Mouse (Mus musculus) megakaryocyte, adult 5-6 weeks (primary cell): Measurements from ENCODE around the gene Hist1h4j. TPM values are rescaled to one million over a fixed set of nuclear protein-coding genes. Genes with fewer than 3 reads are reported as not detected.
"Not testable (repeated sequence)": the region's sequence is repeated elsewhere in the genome, so short reads cannot be mapped to it uniquely, and the experiment has no call there.

ENCODE experiments used
- ATAC-seq: 2 replicates; pipeline ENCODE4 v1.8.0; 2016; ENCODE audit warnings: mild to moderate bottlenecking, inconsistent platforms; ENCODE audit not compliant: poor library complexity, severe bottlenecking
- total RNA-seq, 2 experiments: library from RNA; stranded (forward) in 1 of 2; stranded (reverse) in 1 of 2; fragments of 153-499, 151-499 nt in 1 of 2; fragments of 221-1000, 200-1000 nt in 1 of 2; gene quantifications; 2 replicates each; pipeline versions ENCODE4 v1.2.3 to v1.2.4; 2015 to 2017

Gene Hist1h4j
- total RNA-seq, 2 experiments from 2014 or later: 10.7 to 644 TPM

- peak; percentile 45 for ATAC-seq
Measured at GRCm38 (mm10) chr13:21779767-21780731, 45.2 kb downstream of the Hist1h4j start, which contains the start of gene Hist1h1b. Gene Hist1h1b, minus strand, starts transcription at chr13:21780625.

DNA sequence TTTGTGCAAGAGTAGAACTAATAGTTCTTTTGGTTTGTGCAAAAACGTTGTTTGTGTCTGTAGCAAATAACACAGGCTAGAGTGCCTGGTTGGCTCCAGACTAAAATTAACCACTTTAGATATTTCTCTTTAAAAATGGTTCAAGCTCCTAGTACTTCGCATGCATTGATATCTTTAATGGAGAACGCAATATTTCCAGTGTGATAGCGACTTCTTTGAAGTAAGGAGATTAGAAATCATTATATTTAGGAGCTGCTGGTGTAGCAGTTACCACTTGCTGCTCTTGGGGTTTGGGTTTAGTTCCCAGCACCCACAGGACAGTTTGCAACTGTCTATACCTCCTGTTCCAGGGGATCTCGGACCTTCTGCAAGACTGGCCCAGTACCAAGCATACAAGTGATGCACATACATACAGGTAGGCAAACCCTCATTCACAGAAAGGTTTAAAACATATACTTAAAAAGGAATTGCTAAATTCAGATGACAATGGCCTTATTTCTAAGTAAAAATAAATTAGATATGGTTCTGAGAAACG, 46.2 kb downstream of the Hist1h4j start:
- ATAC-seq: no peak

DNA sequence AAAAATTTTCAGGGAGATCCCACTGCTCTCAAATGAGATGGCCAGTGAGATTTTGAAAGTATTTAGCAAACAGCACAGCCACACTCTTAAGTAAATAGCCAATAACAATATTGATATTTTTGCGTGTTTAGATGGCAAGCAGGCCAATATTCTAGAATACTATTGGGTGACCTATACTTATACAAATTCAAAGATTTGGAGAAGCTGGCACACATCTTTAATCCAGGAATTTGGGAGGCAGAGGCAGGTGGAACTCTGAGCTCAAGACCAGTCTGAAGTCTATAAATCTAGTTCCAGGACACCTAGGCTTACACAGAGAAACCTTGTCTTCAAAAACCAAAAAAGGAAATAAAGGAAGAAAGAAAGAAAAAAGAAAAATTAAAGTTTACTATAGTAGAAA, 46.8 kb downstream of the Hist1h4j start:
- no peak for ATAC-seq

- not testable (repeated sequence) for ATAC-seq
Measured at GRCm38 (mm10) chr13:21782361-21783254, 47.7 kb downstream of the Hist1h4j start.

DNA sequence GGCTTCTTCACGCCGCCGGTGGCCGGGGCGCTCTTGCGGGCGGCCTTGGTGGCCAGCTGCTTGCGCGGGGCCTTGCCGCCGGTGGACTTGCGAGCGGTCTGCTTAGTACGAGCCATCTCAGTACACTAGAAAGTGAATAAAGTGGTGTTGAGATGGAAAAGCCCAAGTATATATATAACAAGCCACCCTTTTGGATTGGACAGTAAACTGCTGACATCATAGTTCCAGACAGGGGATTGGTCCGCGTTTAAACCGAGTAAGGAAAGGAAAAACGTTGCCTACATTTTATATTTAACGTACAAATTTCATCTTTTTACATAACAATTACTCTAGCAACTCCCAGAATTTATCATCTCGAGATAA, 48.4 kb downstream of the Hist1h4j start, which contains the start of gene Hist1h3i:
TSS of gene Hist1h3i (minus strand) at position 116 of the 363 bp plus-strand sequence.
- ATAC-seq: peak; percentile 44

- no peak for ATAC-seq
Measured at GRCm38 (mm10) chr13:21783734-21784161, 48.9 kb downstream of the Hist1h4j start.

- no peak for ATAC-seq
Measured at GRCm38 (mm10) chr13:21784311-21784710, 49.4 kb downstream of the Hist1h4j start.

Other genes starting within 250 kb of the Hist1h4j start
- 0.09 and 0.56 TPM in 2 replicates for gene AK157302, start 239.8 kb upstream of the Hist1h4j start, total RNA-seq (2015)
- 0.20 TPM in 1 of 2 replicates, not detected in the other for gene AK157302, start 239.8 kb upstream of the Hist1h4j start, total RNA-seq (2017)
- 7.8 and 10.7 TPM in 2 replicates for gene Gm11273, start 233.6 kb upstream of the Hist1h4j start, total RNA-seq (2015)
- gene Gm11273, start 233.6 kb upstream of the Hist1h4j start, total RNA-seq (2017): 4.3 and 5.2 TPM in 2 replicates
- 7.0 and 7.1 TPM in 2 replicates for gene Zkscan8, start 203.9 kb upstream of the Hist1h4j start, total RNA-seq (2015)
- gene Zkscan8, start 203.9 kb upstream of the Hist1h4j start, total RNA-seq (2017): 4.4 and 4.9 TPM in 2 replicates
- gene Olfr1366, start 192.3 kb upstream of the Hist1h4j start, total RNA-seq (2015): not detected in 2 replicates
- not detected in 2 replicates for gene Olfr1366, start 192.3 kb upstream of the Hist1h4j start, total RNA-seq (2017)
- gene Olfr1535, start 175.2 kb upstream of the Hist1h4j start, total RNA-seq (2015): not detected in 2 replicates
- not detected in 2 replicates for gene Olfr1535, start 175.2 kb upstream of the Hist1h4j start, total RNA-seq (2017)
- not detected in 2 replicates for gene Olfr1364, start 153.3 kb upstream of the Hist1h4j start, total RNA-seq (2015)
- not detected in 2 replicates for gene Olfr1364, start 153.3 kb upstream of the Hist1h4j start, total RNA-seq (2017)
- not detected in 2 replicates for gene Olfr1362, start 121.0 kb upstream of the Hist1h4j start, total RNA-seq (2015)
- gene Olfr1362, start 121.0 kb upstream of the Hist1h4j start, total RNA-seq (2017): not detected in 2 replicates
- not detected in 2 replicates for gene Olfr11, start 92.5 kb upstream of the Hist1h4j start, total RNA-seq (2015)
- gene Olfr11, start 92.5 kb upstream of the Hist1h4j start, total RNA-seq (2017): not detected in 2 replicates
- not detected in 2 replicates for gene Olfr1361, start 71.7 kb upstream of the Hist1h4j start, total RNA-seq (2015)
- gene Olfr1361, start 71.7 kb upstream of the Hist1h4j start, total RNA-seq (2017): not detected in 2 replicates
- not detected in 2 replicates for gene Olfr1360, start 57.7 kb upstream of the Hist1h4j start, total RNA-seq (2015)
- gene Olfr1360, start 57.7 kb upstream of the Hist1h4j start, total RNA-seq (2017): not detected in 2 replicates
- gene Olfr1359, start 37.0 kb upstream of the Hist1h4j start, total RNA-seq (2015): not detected in 2 replicates
- gene Olfr1359, start 37.0 kb upstream of the Hist1h4j start, total RNA-seq (2017): not detected in 2 replicates
- gene Hist1h2bl, start 18.9 kb upstream of the Hist1h4j start, total RNA-seq (2015): 262 and 280 TPM in 2 replicates
- 409 and 426 TPM in 2 replicates for gene Hist1h2bl, start 18.9 kb upstream of the Hist1h4j start, total RNA-seq (2017)
- gene Hist1h2ai, start 18.6 kb upstream of the Hist1h4j start, total RNA-seq (2015): 5.0 and 7.6 TPM in 2 replicates
- gene Hist1h2ai, start 18.6 kb upstream of the Hist1h4j start, total RNA-seq (2017): 3,924 and 4,338 TPM in 2 replicates
- gene Hist1h3h, start 17.4 kb upstream of the Hist1h4j start, total RNA-seq (2015): 37.0 and 141 TPM in 2 replicates
- 82.6 and 194 TPM in 2 replicates for gene Hist1h3h, start 17.4 kb upstream of the Hist1h4j start, total RNA-seq (2017)
- 139 and 162 TPM in 2 replicates for gene Hist1h2bm, start 13.0 kb upstream of the Hist1h4j start, total RNA-seq (2015)
- 615 and 635 TPM in 2 replicates for gene Hist1h2bm, start 13.0 kb upstream of the Hist1h4j start, total RNA-seq (2017)
- 97.3 and 158 TPM in 2 replicates for gene Hist1h4k, start 15.4 kb downstream of the Hist1h4j start, total RNA-seq (2015)
- 2,083 and 3,751 TPM in 2 replicates for gene Hist1h4k, start 15.4 kb downstream of the Hist1h4j start, total RNA-seq (2017)
- 141 and 258 TPM in 2 replicates for gene Hist1h2ak, start 18.8 kb downstream of the Hist1h4j start, total RNA-seq (2015)
- gene Hist1h2ak, start 18.8 kb downstream of the Hist1h4j start, total RNA-seq (2017): 1,551 and 1,637 TPM in 2 replicates
- 318 and 331 TPM in 2 replicates for gene Hist1h2bn, start 19.1 kb downstream of the Hist1h4j start, total RNA-seq (2015)
- 1,434 and 1,651 TPM in 2 replicates for gene Hist1h2bn, start 19.1 kb downstream of the Hist1h4j start, total RNA-seq (2017)
- gene Hist1h1b, start 45.6 kb downstream of the Hist1h4j start, total RNA-seq (2015): 792 and 803 TPM in 2 replicates
- gene Hist1h1b, start 45.6 kb downstream of the Hist1h4j start, total RNA-seq (2017): 2,001 and 2,565 TPM in 2 replicates
- gene Hist1h3i, start 48.3 kb downstream of the Hist1h4j start, total RNA-seq (2015): 290 and 369 TPM in 2 replicates
- 211 and 245 TPM in 2 replicates for gene Hist1h3i, start 48.3 kb downstream of the Hist1h4j start, total RNA-seq (2017)
- gene Hist1h2an, start 52.2 kb downstream of the Hist1h4j start, total RNA-seq (2015): 5.6 TPM in 1 of 2 replicates, not detected in the other
- 740 and 806 TPM in 2 replicates for gene Hist1h2an, start 52.2 kb downstream of the Hist1h4j start, total RNA-seq (2017)
- 15.3 and 29.2 TPM in 2 replicates for gene Hist1h2bp, start 52.4 kb downstream of the Hist1h4j start, total RNA-seq (2015)
- 50.7 and 60.8 TPM in 2 replicates for gene Hist1h2bp, start 52.4 kb downstream of the Hist1h4j start, total RNA-seq (2017)
- 340 and 370 TPM in 2 replicates for gene Hist1h2bq, start 75.1 kb downstream of the Hist1h4j start, total RNA-seq (2015)
- gene Hist1h2bq, start 75.1 kb downstream of the Hist1h4j start, total RNA-seq (2017): 37.2 and 71.4 TPM in 2 replicates
- 149 and 256 TPM in 2 replicates for gene Hist1h2ao, start 75.4 kb downstream of the Hist1h4j start, total RNA-seq (2015)
- gene Hist1h2ao, start 75.4 kb downstream of the Hist1h4j start, total RNA-seq (2017): 2,161 and 2,311 TPM in 2 replicates
- 67.9 and 71.7 TPM in 2 replicates for gene Hist1h4m, start 76.7 kb downstream of the Hist1h4j start, total RNA-seq (2015)
- gene Hist1h4m, start 76.7 kb downstream of the Hist1h4j start, total RNA-seq (2017): 1,995 and 3,050 TPM in 2 replicates
- gene Hist1h4n, start 97.1 kb downstream of the Hist1h4j start, total RNA-seq (2015): 60.0 and 63.1 TPM in 2 replicates
- gene Hist1h4n, start 97.1 kb downstream of the Hist1h4j start, total RNA-seq (2017): 1,683 and 2,067 TPM in 2 replicates
- gene Hist1h2ap, start 98.4 kb downstream of the Hist1h4j start, total RNA-seq (2015): 111 and 142 TPM in 2 replicates
- 857 and 1,070 TPM in 2 replicates for gene Hist1h2ap, start 98.4 kb downstream of the Hist1h4j start, total RNA-seq (2017)
- gene Hist1h2br, start 98.7 kb downstream of the Hist1h4j start, total RNA-seq (2015): 322 and 378 TPM in 2 replicates
- 273 and 294 TPM in 2 replicates for gene Hist1h2br, start 98.7 kb downstream of the Hist1h4j start, total RNA-seq (2017)
- gene Zfp184, start 210.0 kb downstream of the Hist1h4j start, total RNA-seq (2015): 0.23 and 0.36 TPM in 2 replicates
- gene Zfp184, start 210.0 kb downstream of the Hist1h4j start, total RNA-seq (2017): 0.65 TPM in 1 of 2 replicates, not detected in the other
- gene Pom121l2, start 246.1 kb downstream of the Hist1h4j start, total RNA-seq (2015): not detected in 2 replicates
- not detected in 2 replicates for gene Pom121l2, start 246.1 kb downstream of the Hist1h4j start, total RNA-seq (2017)